Mouse (Mus musculus): ENCODE data around the gene Ap2a1. TPM values are rescaled to one million over a fixed set of nuclear protein-coding genes. Genes with fewer than 3 reads are reported as not detected.
A peak's percentile ranks its signal among the peaks of the same experiment; 100 is the strongest.

The Ap2a1 gene
- polyA plus RNA-seq, 1 experiment, result 69.9 TPM

DNA sequence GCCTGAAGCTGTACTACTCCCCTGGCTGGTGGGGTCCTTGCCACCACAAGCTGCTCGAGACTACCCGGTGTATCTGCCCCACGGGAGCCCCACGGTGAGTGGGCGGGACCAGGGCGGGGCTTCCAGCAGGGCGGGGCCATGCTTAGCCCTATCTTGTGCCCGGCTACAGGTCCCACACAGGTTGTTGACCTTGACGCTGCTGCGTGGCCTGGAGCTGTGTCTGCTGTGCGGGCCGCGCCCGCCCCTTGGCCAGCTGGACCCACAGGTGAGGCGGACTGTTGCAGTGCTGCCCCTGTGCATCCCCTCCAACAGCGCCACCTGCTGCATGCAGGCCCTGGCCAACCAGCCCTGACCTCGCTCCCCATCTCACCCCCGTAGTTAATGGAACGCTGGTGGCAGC is 30.7 kb downstream of the Ap2a1 start:
- Histone ChIP-seq H3K4me1 (ENCODE audit: control insufficient read depth, insufficient read depth, insufficient read length) (peaks cover 15% of the 10 kb centered on the region), H3K27me3 (ENCODE audit: control insufficient read depth, insufficient read depth, low read length) (no peaks in the 10 kb centered on the region), H3K4me3 (ENCODE audit: extremely low read depth, insufficient read depth, insufficient read length) (no peak overlapping the region), H3K27ac (ENCODE audit: insufficient read depth, low read length) (no peak overlapping the region), H3K36me3 (ENCODE audit: control insufficient read depth, insufficient read depth, low read length) (peaks cover 5% of the 10 kb centered on the region)
- no peak for DNase-seq (ENCODE audit: low read depth in 1 of 2, low spot score in 2 of 2)
- TF ChIP-seq CTCF (IDR thresholded peaks at IDR 0.05; ENCODE audit: extremely low read depth, insufficient read depth, insufficient read length, insufficient replicate concordance) (no peak), POLR2A (IDR thresholded peaks at IDR 0.05; ENCODE audit: low read depth, low read length) (no peak)
- WGBS, result 72% methylated on average over 19 of the region's 19 CpGs

DNA sequence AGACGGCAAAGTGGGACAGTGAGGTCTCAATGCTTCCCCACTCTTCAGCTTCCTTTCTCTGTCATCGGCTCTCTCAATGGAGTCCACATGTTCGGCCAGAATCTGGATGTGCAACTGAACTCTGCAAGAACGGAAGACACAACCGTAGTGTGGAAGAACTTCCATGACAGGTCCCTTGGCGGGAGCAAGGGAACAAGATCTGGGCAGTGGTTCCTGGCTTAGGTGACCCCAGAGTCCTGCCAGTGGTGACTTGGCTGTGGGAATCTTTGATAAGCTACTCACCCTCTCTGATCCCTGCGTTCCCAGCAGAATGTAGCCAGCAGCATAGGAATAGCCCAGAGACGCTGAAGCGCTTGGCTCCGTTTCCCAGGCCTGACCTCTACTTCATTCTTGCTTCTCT is 32.8 kb downstream of the Ap2a1 start:
- 40% methylated on average over 10 of the region's 10 CpGs for WGBS
- Histone ChIP-seq H3K27me3 (ENCODE audit: control insufficient read depth, insufficient read depth, low read length) (no peaks in the 10 kb centered on the region), H3K4me3 (ENCODE audit: extremely low read depth, insufficient read depth, insufficient read length) (peak overlapping the region; percentile 92), H3K36me3 (ENCODE audit: control insufficient read depth, insufficient read depth, low read length) (peaks cover 2% of the 10 kb centered on the region), H3K27ac (ENCODE audit: insufficient read depth, low read length) (peak overlapping the region; percentile 83), H3K4me1 (ENCODE audit: control insufficient read depth, insufficient read depth, insufficient read length) (peaks cover 11% of the 10 kb centered on the region)
- no peak for TF ChIP-seq CTCF (IDR thresholded peaks at IDR 0.05; ENCODE audit: extremely low read depth, insufficient read depth, insufficient read length, insufficient replicate concordance)
- TF ChIP-seq POLR2A (IDR thresholded peaks at IDR 0.05; ENCODE audit: low read depth, low read length), result no peak
- no peak for DNase-seq (ENCODE audit: low read depth in 1 of 2, low spot score in 2 of 2)

DNA sequence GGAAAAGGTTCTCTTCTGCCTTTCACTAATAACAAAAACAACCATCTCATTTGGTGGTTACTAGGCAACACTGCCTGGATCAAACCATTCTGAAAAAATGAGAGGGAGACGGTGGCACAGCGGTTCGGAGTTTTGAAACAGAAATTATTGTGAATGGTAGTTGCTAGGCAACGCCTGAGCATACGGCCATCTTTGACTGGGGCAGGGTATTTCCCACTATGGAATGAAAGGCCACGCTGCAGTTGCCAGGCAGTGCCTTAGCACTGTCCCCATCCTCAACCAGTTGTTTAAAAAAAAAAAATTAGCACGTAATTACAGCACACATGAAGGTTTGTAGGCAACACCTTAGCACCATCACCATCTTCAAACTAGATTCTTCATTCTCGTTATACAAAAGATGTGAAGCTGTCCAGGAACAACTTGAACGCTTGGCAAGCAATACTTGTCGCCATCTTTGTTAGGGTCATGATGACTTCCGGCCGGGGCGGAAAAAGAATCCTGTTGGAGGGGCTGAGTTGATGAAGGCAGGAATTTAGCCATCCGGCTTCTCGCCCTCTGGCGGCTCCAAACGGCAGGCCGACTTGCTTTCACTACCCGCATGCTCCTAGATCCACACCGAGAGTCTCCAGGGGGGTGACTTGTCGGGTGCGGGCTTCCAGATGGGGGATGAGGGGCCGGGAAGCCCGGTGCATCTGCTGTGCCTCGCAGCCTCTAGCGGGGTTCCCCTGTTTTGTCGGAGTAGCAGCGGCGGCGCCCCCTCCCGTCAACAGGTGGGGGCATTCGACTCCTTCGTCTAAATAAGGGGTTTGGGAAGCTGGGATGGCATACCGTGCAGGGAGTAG is 33.5 kb downstream of the Ap2a1 start, which contains the start of gene Fuz:
Gene Fuz, plus strand, starts transcription at position 487 of the 842 bp plus-strand sequence.
- WGBS, result under 1% methylated on average over 34 of the region's 34 CpGs
- Histone ChIP-seq H3K4me3 (ENCODE audit: extremely low read depth, insufficient read depth, insufficient read length) (peak within 1 kb of the TSS; percentile 92), H3K27me3 (ENCODE audit: control insufficient read depth, insufficient read depth, low read length) (no peaks in the 10 kb centered on the region), H3K36me3 (ENCODE audit: control insufficient read depth, insufficient read depth, low read length) (peaks cover 2% of the 10 kb centered on the region), H3K4me1 (ENCODE audit: control insufficient read depth, insufficient read depth, insufficient read length) (peaks cover 10% of the 10 kb centered on the region), H3K27ac (ENCODE audit: insufficient read depth, low read length) (peak within 1 kb of the TSS; percentile 83)
- peak; percentile 82 to 92 for DNase-seq (ENCODE audit: low read depth in 1 of 2, low spot score in 2 of 2)
- TF ChIP-seq CTCF (IDR thresholded peaks at IDR 0.05; ENCODE audit: extremely low read depth, insufficient read depth, insufficient read length, insufficient replicate concordance), result peak; percentile 29; the same call in 1 of the 2 replicates
- TF ChIP-seq POLR2A (IDR thresholded peaks at IDR 0.05; ENCODE audit: low read depth, low read length), result no peak

DNA sequence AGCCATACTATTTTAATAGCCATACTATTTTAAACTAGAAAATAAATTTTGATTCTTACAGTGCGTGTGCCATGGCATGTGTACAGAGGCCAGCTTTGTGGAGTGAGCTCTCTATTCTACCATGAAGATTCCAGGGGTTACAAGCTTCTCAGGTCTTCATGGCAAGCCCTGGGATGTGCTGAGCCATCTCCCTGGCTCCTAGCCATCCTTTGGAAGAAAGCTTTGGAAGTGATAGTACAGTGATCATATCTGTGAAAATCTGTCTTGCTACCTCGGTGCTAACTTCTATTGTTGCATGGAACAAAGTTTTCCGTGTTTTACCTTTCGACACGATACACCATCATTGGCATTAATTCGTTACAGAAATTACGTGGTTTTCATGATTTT is 34.1 kb downstream of the Ap2a1 start:
- Histone ChIP-seq H3K27ac (ENCODE audit: insufficient read depth, low read length) (no peak overlapping the region), H3K27me3 (ENCODE audit: control insufficient read depth, insufficient read depth, low read length) (no peaks in the 10 kb centered on the region)

DNA sequence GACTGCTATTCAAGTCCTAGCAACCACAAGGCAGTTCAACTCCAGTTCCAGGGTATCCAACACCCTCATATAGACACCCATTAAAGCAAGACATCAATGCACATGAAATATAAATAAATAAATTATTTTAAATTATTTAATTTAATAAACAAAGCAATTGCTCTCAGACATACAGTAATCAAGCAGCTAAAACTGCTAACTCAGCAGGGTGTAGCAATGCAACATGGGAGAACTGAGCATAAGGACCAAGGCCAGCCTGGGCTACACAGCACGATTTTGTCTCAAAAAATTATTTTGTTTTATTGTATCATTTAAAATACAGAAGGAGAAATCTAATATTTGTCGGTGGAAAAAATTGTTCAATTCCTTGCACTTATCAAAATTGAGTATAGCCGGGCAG is 35.1 kb downstream of the Ap2a1 start:
- Histone ChIP-seq H3K4me3 (ENCODE audit: extremely low read depth, insufficient read depth, insufficient read length) (no peak overlapping the region), H3K27me3 (ENCODE audit: control insufficient read depth, insufficient read depth, low read length) (no peaks in the 10 kb centered on the region), H3K27ac (ENCODE audit: insufficient read depth, low read length) (no peak overlapping the region), H3K36me3 (ENCODE audit: control insufficient read depth, insufficient read depth, low read length) (peaks cover 2% of the 10 kb centered on the region), H3K4me1 (ENCODE audit: control insufficient read depth, insufficient read depth, insufficient read length) (peaks cover 10% of the 10 kb centered on the region)
- no peak for TF ChIP-seq POLR2A (IDR thresholded peaks at IDR 0.05; ENCODE audit: low read depth, low read length)
- WGBS, result 92% methylated on average over 3 of the region's 3 CpGs
- DNase-seq (ENCODE audit: low read depth in 1 of 2, low spot score in 2 of 2), result no peak

More for the DNA sequence above, 34.1 kb downstream of the Ap2a1 start:
- TF ChIP-seq POLR2A (IDR thresholded peaks at IDR 0.05; ENCODE audit: low read depth, low read length) (no peak), CTCF (IDR thresholded peaks at IDR 0.05; ENCODE audit: extremely low read depth, insufficient read depth, insufficient read length, insufficient replicate concordance) (no peak)
- Histone ChIP-seq H3K4me3 (ENCODE audit: extremely low read depth, insufficient read depth, insufficient read length) (0 out of 2 replicates have a peak overlapping the region, but pooled peaks have one; percentile 92), H3K36me3 (ENCODE audit: control insufficient read depth, insufficient read depth, low read length) (peaks cover 2% of the 10 kb centered on the region), H3K4me1 (ENCODE audit: control insufficient read depth, insufficient read depth, insufficient read length) (peaks cover 10% of the 10 kb centered on the region)
- WGBS, result 51% methylated on average over 7 of the region's 7 CpGs
- no peak for DNase-seq (ENCODE audit: low read depth in 1 of 2, low spot score in 2 of 2)

DNA sequence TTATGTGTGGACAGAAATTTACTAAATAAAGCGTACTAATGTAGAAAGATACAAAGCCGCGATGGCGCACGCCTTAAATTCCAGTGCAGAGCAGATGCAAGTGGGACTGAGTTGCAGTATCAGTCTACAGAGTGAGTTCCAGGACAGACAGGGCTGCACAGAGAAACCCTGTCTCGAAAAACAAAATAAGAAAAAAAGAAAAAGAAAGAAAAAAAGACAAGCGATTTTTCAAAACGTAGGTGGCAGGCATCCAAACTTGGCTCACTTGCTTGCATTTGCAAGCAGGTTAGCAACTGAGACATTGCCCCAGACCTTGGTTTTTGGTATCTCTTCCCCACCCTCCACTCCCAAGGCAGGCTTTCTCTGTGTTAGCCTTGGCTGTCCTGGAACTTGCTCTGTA is 36.1 kb downstream of the Ap2a1 start:
- Histone ChIP-seq H3K4me3 (ENCODE audit: extremely low read depth, insufficient read depth, insufficient read length) (no peak overlapping the region), H3K36me3 (ENCODE audit: control insufficient read depth, insufficient read depth, low read length) (no peaks in the 10 kb centered on the region), H3K4me1 (ENCODE audit: control insufficient read depth, insufficient read depth, insufficient read length) (peaks cover 8% of the 10 kb centered on the region), H3K27me3 (ENCODE audit: control insufficient read depth, insufficient read depth, low read length) (no peaks in the 10 kb centered on the region), H3K27ac (ENCODE audit: insufficient read depth, low read length) (no peak overlapping the region)
- WGBS, result 69% methylated on average over 8 of the region's 8 CpGs
- DNase-seq (ENCODE audit: low read depth in 1 of 2, low spot score in 2 of 2), result no peak
- no peak for TF ChIP-seq POLR2A (IDR thresholded peaks at IDR 0.05; ENCODE audit: low read depth, low read length)
- TF ChIP-seq CTCF (IDR thresholded peaks at IDR 0.05; ENCODE audit: extremely low read depth, insufficient read depth, insufficient read length, insufficient replicate concordance), result no peak
